Mouse (Mus musculus) layer of hippocampus, postnatal 10 days (tissue): ENCODE results near the gene Cypt14. TPM values are rescaled to one million over a fixed set of nuclear protein-coding genes. Genes with fewer than 3 reads are reported as not detected.
"Not testable (repeated sequence)": the region's sequence is repeated elsewhere in the genome, so short reads cannot be mapped to it uniquely, and the experiment has no call there.

ENCODE experiments used
- DNase-seq, 2 experiments: peaks; one replicate each; pipeline ENCODE4 v3.0.0; 2021; ENCODE audit warnings: low spot score in 2 of 2
- long read RNA-seq: library from polyadenylated mRNA; stranded (forward); transcript quantifications from one replicate; pipeline ENCODE4 v2.0.0, GENCODE M21; 2023
- total RNA-seq, 2 experiments: library from RNA; stranded (reverse); gene quantifications; 2 replicates each; pipeline ENCODE4 v1.2.3; 2021

Gene Cypt14
- not detected for total RNA-seq
- long read RNA-seq: 0 reads

- DNase-seq: not testable (repeated sequence)
Measured at GRCm38 (mm10) chrX:39863504-39863903, at the start of gene Cypt14. TSS of gene Cypt14 (minus strand) at chrX:39863604.
